Mouse (Mus musculus) liver, embryonic 12.5 days (tissue): ENCODE measurements at regions not wholly inside any gene's neighbourhood (a gene's known extent, or its start where the extent isn't known, plus 50 kb on each side); places are given as distances from the start of the nearest gene placed in this dataset.

Source experiments
- ATAC-seq: fragments of 200-750 bp; cut with Nextera tagmentation; 2 replicates; pipeline ENCODE4 v1.8.0; 2017; ENCODE audit warnings: moderate number of reproducible peaks, mild to moderate bottlenecking, moderate library complexity
- H3K27ac ChIP-seq: fragments of 300-500 bp; sonication (generic); 2 replicates; pipeline ENCODE4 v1.5.1; 2016; ENCODE audit warnings: mild to moderate bottlenecking
- H3K27me3 ChIP-seq: fragments of 300-500 bp; sonication (generic); replicated peaks from 2 replicates; pipeline ENCODE4 v1.6.1; 2016; ENCODE audit warnings: mild to moderate bottlenecking, moderate library complexity
- H3K36me3 ChIP-seq: fragments of 300-500 bp; sonication (generic); 2 replicates; pipeline ENCODE4 v1.6.1; 2016; ENCODE audit warnings: mild to moderate bottlenecking, moderate library complexity
- H3K4me1 ChIP-seq: fragments of 300-500 bp; sonication (generic); 2 replicates; pipeline ENCODE4 v1.6.1; 2016
- H3K4me2 ChIP-seq: fragments of 300-500 bp; sonication (generic); 2 replicates; pipeline ENCODE4 v1.6.1; 2016; ENCODE audit warnings: mild to moderate bottlenecking, moderate library complexity
- H3K4me3 ChIP-seq: fragments of 300-500 bp; sonication (generic); 2 replicates; pipeline ENCODE4 v1.5.1; 2016; ENCODE audit warnings: mild to moderate bottlenecking, moderate library complexity
- H3K9ac ChIP-seq: fragments of 300-500 bp; sonication (generic); 2 replicates; pipeline ENCODE4 v1.6.1; 2016; ENCODE audit warnings: mild to moderate bottlenecking, moderate library complexity
- H3K9me3 ChIP-seq: fragments of 300-500 bp; sonication (generic); replicated peaks from 2 replicates; pipeline ENCODE4 v1.6.1; 2016; ENCODE audit warnings: mild to moderate bottlenecking, moderate library complexity
- WGBS: fragments of 180-500 bp; shearing (Covaris S2); methylation state at CpG from one replicate; pipeline ENCODE4 v1.1.7; 2016; ENCODE audit not compliant: insufficient replicate concordance; 5-methylcytosine and 5-hydroxymethylcytosine counted together

DNA sequence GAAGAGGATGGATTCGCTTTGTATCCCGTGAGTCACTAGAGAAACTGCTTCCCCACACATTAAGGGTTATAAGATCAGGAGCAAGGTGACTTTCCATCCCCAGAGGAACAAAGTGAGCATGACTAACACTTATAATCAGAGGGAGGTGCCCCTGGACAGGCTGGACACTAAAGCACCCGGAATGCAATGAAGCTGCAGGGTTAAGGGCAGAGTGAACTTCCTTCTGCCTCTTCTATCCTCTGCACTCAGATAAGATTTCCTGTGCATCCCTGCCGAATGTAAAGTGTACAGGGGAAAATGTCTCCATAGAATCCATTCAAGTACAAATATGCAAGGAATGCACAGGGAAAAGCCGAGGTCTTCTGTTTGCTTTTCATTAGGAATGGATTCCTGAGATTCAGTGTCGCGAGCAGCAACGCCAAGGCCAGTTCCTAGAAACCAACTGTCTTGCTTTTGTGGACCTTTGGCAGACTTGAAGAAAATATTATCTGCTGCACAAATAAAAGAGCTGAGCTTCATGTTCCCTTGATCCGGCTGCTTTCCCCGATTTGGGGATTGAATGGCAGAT is 58.5 kb upstream of the Fbxl7 start:
- H3K9ac ChIP-seq, result no peak overlapping the region
- 63% methylated on average over 10 of the region's 10 CpGs for WGBS
- ATAC-seq, result no peak
- H3K27me3 ChIP-seq, result no peaks in the 10 kb centered on the region
- H3K4me1 ChIP-seq, result no peaks in the 10 kb centered on the region
- no peak overlapping the region for H3K4me2 ChIP-seq
- no peaks in the 10 kb centered on the region for H3K9me3 ChIP-seq
- H3K36me3 ChIP-seq, result no peaks in the 10 kb centered on the region
- no peak overlapping the region for H3K27ac ChIP-seq
- no peak overlapping the region for H3K4me3 ChIP-seq

DNA sequence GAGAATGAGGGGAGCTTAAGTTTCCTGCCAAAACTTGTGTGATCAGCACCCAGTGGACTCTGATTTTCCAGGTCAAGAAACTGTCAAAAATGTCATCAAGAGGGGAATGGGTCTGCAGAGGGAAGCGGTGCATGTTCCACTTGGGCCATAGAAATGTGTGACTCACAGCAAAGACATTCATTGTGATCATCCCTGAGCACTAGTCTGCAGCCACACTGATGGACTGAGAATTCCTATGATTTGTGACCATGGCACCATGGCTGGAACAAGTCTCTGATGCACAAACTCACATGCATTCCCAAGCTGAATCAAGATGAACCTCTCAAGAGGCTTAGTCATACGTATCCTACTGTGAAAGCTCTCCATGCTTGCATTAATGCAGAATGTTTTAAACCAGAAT is 63.6 kb upstream of the Fbxl7 start:
- Histone ChIP-seq H3K27ac (no peak overlapping the region), H3K9me3 (no peaks in the 10 kb centered on the region), H3K4me1 (no peaks in the 10 kb centered on the region), H3K27me3 (no peaks in the 10 kb centered on the region), H3K4me3 (no peak overlapping the region), H3K36me3 (no peaks in the 10 kb centered on the region), H3K4me2 (no peak overlapping the region), H3K9ac (no peak overlapping the region)
- ATAC-seq, result no peak
- 60% methylated on average over 2 of the region's 2 CpGs for WGBS

DNA sequence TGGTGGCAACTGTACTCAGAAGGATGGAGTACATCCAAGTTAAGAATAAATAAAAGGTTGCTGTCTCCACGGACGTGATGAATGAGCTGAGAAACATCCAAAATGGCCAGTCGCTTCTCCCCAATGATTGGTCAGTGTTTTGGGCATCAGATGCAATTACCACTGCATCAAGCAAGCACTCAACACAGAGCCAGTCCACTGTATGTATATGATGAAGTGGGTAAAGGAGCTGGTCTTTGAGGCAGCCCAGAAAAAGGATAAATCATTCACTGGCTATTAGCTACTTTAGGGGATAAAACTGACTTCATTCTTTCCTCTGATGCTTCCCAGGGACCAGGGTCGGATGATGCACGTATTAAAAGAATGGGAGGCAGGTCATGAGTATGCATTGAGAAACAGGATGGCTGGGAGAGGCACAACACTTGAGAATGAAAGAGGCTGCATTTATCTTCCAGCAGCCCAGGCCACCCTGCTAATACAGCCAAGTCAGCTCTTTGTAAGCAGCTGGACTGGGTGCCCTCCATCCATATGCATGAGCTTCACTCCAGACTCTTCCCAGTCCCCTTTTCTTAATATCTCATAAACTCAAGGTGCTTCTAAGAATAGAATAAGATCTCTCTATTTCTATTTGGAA is 73.1 kb upstream of the Fbxl7 start:
- 50% methylated on average over 5 of the region's 5 CpGs for WGBS
- Histone ChIP-seq H3K4me3 (no peak overlapping the region), H3K9me3 (no peaks in the 10 kb centered on the region), H3K27me3 (no peaks in the 10 kb centered on the region), H3K4me1 (no peaks in the 10 kb centered on the region), H3K9ac (no peak overlapping the region), H3K36me3 (no peaks in the 10 kb centered on the region), H3K4me2 (no peak overlapping the region), H3K27ac (no peak overlapping the region)
- ATAC-seq, result no peak

DNA sequence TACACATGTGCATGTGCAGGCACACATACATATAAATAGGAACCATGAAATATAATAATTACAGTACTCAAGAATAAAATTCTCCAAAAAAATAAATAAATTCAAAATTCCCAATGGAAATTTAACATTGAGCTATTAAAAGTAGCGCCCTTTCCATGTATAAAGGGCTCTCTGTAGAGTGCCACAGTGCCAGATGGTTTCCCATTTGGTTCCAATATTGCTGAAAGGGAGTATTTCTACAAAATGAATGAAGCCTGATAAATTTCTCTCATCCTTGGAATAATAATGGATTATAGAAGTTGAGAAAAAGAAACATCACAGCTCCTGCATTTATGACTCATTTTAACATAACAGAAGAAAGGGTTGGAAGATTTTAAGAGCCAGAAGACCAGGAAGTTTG is 75.4 kb upstream of the Fbxl7 start:
- Histone ChIP-seq H3K4me3 (no peak overlapping the region), H3K9ac (no peak overlapping the region), H3K9me3 (no peaks in the 10 kb centered on the region), H3K27ac (no peak overlapping the region), H3K27me3 (no peaks in the 10 kb centered on the region), H3K36me3 (no peaks in the 10 kb centered on the region), H3K4me1 (no peaks in the 10 kb centered on the region), H3K4me2 (no peak overlapping the region)
- 57% methylated on average over 1 of the region's 1 CpGs for WGBS
- ATAC-seq, result no peak

DNA sequence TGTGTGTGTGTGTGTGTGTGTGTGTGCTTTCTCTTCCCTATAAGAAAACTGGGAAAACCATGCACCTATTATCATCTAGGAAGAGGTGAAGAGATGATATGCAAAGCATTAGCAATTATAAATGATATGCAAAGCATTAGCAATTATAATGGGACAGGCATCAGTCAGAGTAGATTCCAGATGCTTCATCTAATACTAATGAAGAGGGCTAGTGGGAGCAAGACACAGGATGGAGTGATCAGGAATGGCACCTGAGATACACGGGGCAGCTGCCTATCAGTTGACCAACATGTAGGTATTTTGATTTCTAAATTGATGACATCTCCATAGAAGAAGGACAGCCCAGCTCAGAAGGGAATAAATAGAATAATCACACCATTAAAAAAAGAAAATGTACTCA is 97.7 kb upstream of the Fbxl7 start:
- H3K36me3 ChIP-seq, result no peaks in the 10 kb centered on the region
- WGBS, result 38% methylated on average over 1 of the region's 1 CpGs

DNA sequence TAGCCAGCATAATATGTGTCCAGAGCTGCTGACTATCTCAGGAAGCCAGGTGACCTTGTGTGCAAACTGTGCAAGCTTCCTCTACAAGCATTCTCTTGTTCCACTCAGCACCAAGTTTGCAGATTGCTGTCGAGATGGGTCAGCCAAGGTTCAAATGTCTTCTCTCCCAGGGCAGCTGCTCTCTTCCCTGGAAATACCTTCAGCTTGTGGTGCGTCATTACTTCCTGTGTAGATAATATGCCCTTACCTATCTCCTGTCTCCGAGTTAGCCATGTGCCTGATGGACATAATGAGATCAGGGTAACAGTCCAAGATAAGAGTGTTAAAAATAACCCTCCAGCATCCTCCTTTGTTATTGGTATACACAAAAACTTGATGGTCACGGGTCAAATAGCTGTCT is 113.7 kb upstream of the Fbxl7 start:
- 39% methylated on average over 4 of the region's 4 CpGs for WGBS
- Histone ChIP-seq H3K9ac (no peak overlapping the region), H3K27ac (no peak overlapping the region), H3K9me3 (no peaks in the 10 kb centered on the region), H3K4me1 (no peaks in the 10 kb centered on the region), H3K4me2 (no peak overlapping the region), H3K4me3 (no peak overlapping the region), H3K27me3 (no peaks in the 10 kb centered on the region), H3K36me3 (no peaks in the 10 kb centered on the region)
- no peak for ATAC-seq

More for the DNA sequence above, 97.7 kb upstream of the Fbxl7 start:
- Histone ChIP-seq H3K4me1 (no peaks in the 10 kb centered on the region), H3K27me3 (no peaks in the 10 kb centered on the region), H3K9me3 (no peaks in the 10 kb centered on the region), H3K27ac (no peak overlapping the region), H3K9ac (no peak overlapping the region), H3K4me3 (no peak overlapping the region), H3K4me2 (no peak overlapping the region)
- no peak for ATAC-seq

DNA sequence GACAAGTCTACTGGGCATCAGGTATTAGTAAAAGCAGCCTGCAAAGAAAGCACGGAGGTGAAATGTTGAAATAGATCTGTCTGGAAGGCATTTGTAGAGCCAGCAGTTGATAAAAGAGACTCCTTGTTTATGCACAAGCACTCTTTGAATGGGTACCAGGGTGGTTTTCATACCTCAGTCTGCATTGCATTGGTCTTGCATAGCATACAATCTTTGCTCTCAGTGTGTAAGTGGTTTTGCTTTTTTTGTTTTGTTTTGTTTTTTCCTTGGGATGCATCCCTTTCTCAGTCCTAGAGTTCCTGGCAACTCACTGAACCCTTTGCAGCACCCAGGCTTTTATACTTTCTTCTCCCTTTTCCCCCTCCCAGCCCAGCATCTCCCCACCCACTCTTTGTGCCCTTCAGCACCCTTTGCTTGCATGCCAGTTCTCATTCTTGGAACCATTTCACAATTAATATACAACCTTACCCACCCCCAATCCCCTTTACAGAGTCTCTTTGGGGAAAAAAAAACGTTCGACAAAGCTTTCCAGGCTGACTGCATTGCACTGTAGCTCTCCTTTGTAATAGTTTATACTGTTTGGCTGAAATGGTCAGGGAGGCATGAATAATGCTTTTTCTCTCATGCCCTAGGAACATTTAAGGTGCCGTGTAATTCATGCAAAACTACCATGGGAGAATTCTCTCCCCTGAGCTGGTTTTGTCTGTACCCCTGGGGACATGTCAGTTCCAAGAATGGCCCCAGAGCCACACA is 118.7 kb upstream of the Fbxl7 start:
- no peak for ATAC-seq
- Histone ChIP-seq H3K4me3 (no peak overlapping the region), H3K4me1 (no peaks in the 10 kb centered on the region), H3K27me3 (no peaks in the 10 kb centered on the region), H3K4me2 (no peak overlapping the region), H3K36me3 (no peaks in the 10 kb centered on the region), H3K9ac (no peak overlapping the region), H3K9me3 (no peaks in the 10 kb centered on the region), H3K27ac (no peak overlapping the region)
- 62% methylated on average over 4 of the region's 4 CpGs for WGBS

DNA sequence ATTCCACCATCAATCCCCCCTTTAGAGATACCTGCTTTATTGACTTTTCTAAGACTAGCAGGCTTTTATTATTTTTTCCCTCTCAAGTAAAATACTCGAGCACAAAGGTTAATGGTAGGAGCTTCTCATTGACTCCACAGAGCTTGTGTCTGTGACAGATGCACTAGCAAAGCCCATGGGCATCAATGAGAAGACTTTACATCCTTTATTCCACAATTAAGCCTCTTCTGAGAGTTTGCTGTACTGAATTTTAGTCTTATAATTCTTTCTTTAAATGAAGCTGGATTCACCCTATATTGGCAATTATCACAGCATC is 119.2 kb upstream of the Fbxl7 start:
- ATAC-seq, result no peak
- WGBS, result 32% methylated on average over 1 of the region's 1 CpGs
- Histone ChIP-seq H3K4me1 (no peaks in the 10 kb centered on the region), H3K4me2 (no peak overlapping the region), H3K27ac (no peak overlapping the region), H3K27me3 (no peaks in the 10 kb centered on the region), H3K9ac (no peak overlapping the region), H3K9me3 (no peaks in the 10 kb centered on the region), H3K36me3 (no peaks in the 10 kb centered on the region), H3K4me3 (no peak overlapping the region)

DNA sequence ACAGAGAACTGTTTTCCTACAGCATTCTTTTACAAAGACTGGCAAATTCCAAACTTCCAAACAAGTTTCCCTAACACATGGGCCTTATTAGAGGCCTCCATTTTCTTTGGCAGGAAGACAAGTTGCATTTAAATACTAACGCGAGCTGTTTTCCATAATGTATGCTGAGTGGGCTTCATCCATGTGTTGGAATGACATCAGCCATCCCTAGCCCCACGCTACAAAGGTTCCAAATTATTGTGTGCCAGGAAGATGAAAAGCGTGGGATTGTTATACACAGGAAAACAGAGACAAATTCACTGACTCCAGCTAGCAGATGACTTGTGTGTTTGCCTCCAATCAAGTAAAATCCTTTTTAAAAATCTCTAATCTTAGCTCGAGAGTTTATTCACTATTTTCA is 125.1 kb upstream of the Fbxl7 start:
- Histone ChIP-seq H3K27me3 (no peaks in the 10 kb centered on the region), H3K4me3 (no peak overlapping the region), H3K36me3 (no peaks in the 10 kb centered on the region), H3K27ac (no peak overlapping the region), H3K4me2 (no peak overlapping the region), H3K4me1 (no peaks in the 10 kb centered on the region), H3K9me3 (no peaks in the 10 kb centered on the region), H3K9ac (no peak overlapping the region)
- no peak for ATAC-seq
- 62% methylated on average over 5 of the region's 5 CpGs for WGBS

DNA sequence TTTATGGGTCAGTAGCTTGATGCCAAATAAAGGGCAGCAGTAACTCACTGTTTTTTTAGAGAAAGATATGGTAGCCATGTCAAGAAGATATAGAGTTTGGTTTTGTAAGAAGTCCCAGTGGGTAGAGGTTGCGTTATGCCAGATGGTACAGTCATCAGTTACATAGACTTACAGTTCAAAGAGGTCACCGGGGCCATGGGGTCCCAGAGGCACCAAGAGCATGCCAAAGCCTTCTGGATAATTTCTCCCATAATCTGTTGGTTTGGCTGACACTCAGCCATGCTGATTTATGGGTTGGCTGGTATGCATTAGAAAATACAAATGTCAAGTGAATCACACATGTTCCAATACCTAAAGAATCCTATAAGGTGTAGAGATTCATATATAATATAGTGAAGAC is 137.9 kb upstream of the Fbxl7 start:
- Histone ChIP-seq H3K9me3 (no peaks in the 10 kb centered on the region), H3K4me1 (no peaks in the 10 kb centered on the region), H3K36me3 (no peaks in the 10 kb centered on the region), H3K27ac (no peak overlapping the region), H3K9ac (no peak overlapping the region), H3K27me3 (no peaks in the 10 kb centered on the region), H3K4me2 (no peak overlapping the region), H3K4me3 (no peak overlapping the region)
- no peak for ATAC-seq
- WGBS, result 58% methylated on average over 2 of the region's 2 CpGs

DNA sequence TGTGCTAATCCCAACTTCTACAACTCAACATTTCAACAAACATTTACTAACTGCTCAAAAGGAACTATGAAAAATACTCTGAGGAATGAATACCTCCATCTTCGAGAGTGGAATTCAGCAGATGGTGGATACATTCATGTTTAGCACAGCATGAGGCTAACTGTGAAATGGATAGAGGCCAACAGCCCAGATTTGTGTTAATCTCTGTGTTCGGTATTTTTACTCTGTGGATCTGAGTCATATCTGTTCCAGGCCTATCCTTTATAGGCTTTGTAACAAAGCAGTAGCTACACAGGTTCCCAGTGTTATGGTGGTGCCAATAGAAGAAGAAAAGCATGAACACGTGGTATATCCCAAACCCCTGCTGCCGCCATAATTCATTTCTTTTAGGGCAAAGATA is 148.4 kb upstream of the Fbxl7 start:
- no peaks in the 10 kb centered on the region for H3K9me3 ChIP-seq
- no peak overlapping the region for H3K9ac ChIP-seq
- no peak overlapping the region for H3K4me3 ChIP-seq
- no peaks in the 10 kb centered on the region for H3K27me3 ChIP-seq
- no peaks in the 10 kb centered on the region for H3K4me1 ChIP-seq
- no peak overlapping the region for H3K4me2 ChIP-seq
- no peak for ATAC-seq
- WGBS, result 58% methylated on average over 4 of the region's 4 CpGs
- no peak overlapping the region for H3K27ac ChIP-seq
- no peaks in the 10 kb centered on the region for H3K36me3 ChIP-seq

DNA sequence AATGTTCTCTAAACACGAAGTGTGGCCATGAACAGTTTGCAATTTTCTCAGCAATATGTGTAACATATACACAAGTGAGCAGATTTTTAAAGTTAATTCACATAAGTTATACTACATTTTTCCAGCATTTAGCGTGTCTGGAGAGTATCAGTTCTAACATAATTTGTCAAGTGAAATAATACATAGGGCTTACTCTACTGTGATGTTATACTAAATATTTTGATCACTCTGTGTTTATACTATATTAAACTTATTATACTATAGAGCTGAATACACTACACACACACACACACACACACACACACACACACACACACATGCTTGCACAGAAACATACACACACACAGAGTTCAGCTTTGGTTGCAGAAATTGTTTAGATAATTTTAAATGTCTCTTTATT is 155.3 kb upstream of the Fbxl7 start:
- Histone ChIP-seq H3K27me3 (no peaks in the 10 kb centered on the region), H3K9me3 (no peaks in the 10 kb centered on the region), H3K4me2 (no peak overlapping the region), H3K36me3 (no peaks in the 10 kb centered on the region), H3K4me1 (no peaks in the 10 kb centered on the region), H3K9ac (no peak overlapping the region), H3K27ac (no peak overlapping the region), H3K4me3 (no peak overlapping the region)
- WGBS, result 45% methylated on average over 2 of the region's 2 CpGs
- no peak for ATAC-seq

DNA sequence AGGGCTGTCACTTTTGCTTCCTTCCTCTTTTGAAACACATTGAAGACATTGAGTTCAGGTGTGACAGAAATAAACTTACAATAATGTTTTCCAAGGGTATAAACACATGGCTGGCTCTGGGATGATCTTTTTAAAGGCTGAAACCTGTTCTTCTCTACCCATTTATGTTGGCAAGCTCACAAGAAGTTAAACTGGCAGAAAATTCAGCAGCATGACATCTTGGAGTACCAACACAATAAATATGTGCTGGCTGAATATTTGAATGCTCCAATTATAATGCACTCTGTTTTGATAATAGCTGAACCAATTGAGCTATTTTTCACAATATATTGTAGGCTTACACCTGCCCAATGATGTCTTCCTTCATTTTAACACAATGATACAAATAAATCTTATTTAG is 168.1 kb upstream of the Fbxl7 start:
- Histone ChIP-seq H3K27ac (no peak overlapping the region), H3K9ac (no peak overlapping the region), H3K9me3 (no peaks in the 10 kb centered on the region), H3K4me2 (no peak overlapping the region), H3K36me3 (no peaks in the 10 kb centered on the region), H3K4me1 (no peaks in the 10 kb centered on the region), H3K27me3 (no peaks in the 10 kb centered on the region), H3K4me3 (no peak overlapping the region)
- no peak for ATAC-seq
